Mouse (Mus musculus) hindbrain, postnatal 0 days (tissue): ENCODE measurements around the gene Ccnc. TPM values are rescaled to one million over a fixed set of nuclear protein-coding genes. Genes with fewer than 3 reads are reported as not detected.

Experiments used
- ATAC-seq: fragments of 200-750 bp; cut with Nextera tagmentation; 2 replicates; pipeline ENCODE4 v1.8.0; 2017; ENCODE audit warnings: mild to moderate bottlenecking, moderate TSS enrichment, moderate library complexity
- DNase-seq: peaks from one replicate; pipeline ENCODE4 v3.0.0-alpha.2; 2015; ENCODE audit warnings: low spot score
- H3K27ac ChIP-seq: fragments of 300-500 bp; sonication (generic); 2 replicates; pipeline ENCODE4 v1.5.1; 2014; ENCODE audit warnings: mild to moderate bottlenecking
- H3K27me3 ChIP-seq: fragments of 300-500 bp; sonication (generic); 2 replicates; pipeline ENCODE4 v1.6.1; 2014; ENCODE audit warnings: low read length, mixed read lengths; ENCODE audit not compliant: insufficient read depth
- H3K36me3 ChIP-seq: fragments of 300-500 bp; sonication (generic); 2 replicates; pipeline ENCODE4 v1.6.1; 2014; ENCODE audit warnings: low read length, mixed read lengths; ENCODE audit not compliant: insufficient read depth
- H3K4me1 ChIP-seq: fragments of 300-500 bp; sonication (generic); 2 replicates; pipeline ENCODE4 v1.6.1; 2014; ENCODE audit warnings: antibody characterized with exemption, low read length, mixed read lengths; ENCODE audit not compliant: insufficient read depth
- H3K4me2 ChIP-seq: fragments of 300-500 bp; sonication (generic); 2 replicates; pipeline ENCODE4 v1.6.1; 2014; ENCODE audit warnings: low read depth, mild to moderate bottlenecking, low read length, moderate library complexity, mixed read lengths
- H3K4me3 ChIP-seq: fragments of 300-500 bp; sonication (generic); 2 replicates; pipeline ENCODE4 v1.5.1; 2014; ENCODE audit warnings: low read length
- H3K9ac ChIP-seq: fragments of 300-500 bp; sonication (generic); replicated peaks from 2 replicates; pipeline ENCODE4 v1.6.1; 2014; ENCODE audit warnings: mild to moderate bottlenecking, low read length, moderate library complexity, mixed read lengths
- H3K9me3 ChIP-seq: fragments of 300-500 bp; sonication (generic); 2 replicates; pipeline ENCODE4 v1.6.1; 2016; ENCODE audit warnings: low read length, mixed read lengths
- CTCF ChIP-seq: IDR thresholded peaks from 2 replicates; pipeline ENCODE4 v1.5.1; 2016; ENCODE audit warnings: antibody characterized with exemption, control low read depth, low read depth
- WGBS: fragments of 180-500 bp; shearing (Covaris S2); extraction: QIAGEN DNeasy Blood & Tissue Kit; methylation state at CpG from one replicate; pipeline ENCODE4 v1.1.7; 2014; 5-methylcytosine and 5-hydroxymethylcytosine counted together
- polyA plus RNA-seq: library from polyadenylated mRNA; unstranded; fragments of >200 nt; fragmentation: Nextera tagmentation; extraction: Ambion mirVana; gene quantifications from 2 replicates; pipeline ENCODE4 v1.2.1, GENCODE M21; 2015
- total RNA-seq: library from RNA; depleted of rRNA; stranded (reverse); fragments of >200 nt; gene quantifications from 2 replicates; pipeline ENCODE4 v1.2.3, GENCODE M21; 2014

The Ccnc gene
- total and polyA plus RNA-seq, 2 experiments from 2014 or later: 28.0 to 60.7 TPM

DNA sequence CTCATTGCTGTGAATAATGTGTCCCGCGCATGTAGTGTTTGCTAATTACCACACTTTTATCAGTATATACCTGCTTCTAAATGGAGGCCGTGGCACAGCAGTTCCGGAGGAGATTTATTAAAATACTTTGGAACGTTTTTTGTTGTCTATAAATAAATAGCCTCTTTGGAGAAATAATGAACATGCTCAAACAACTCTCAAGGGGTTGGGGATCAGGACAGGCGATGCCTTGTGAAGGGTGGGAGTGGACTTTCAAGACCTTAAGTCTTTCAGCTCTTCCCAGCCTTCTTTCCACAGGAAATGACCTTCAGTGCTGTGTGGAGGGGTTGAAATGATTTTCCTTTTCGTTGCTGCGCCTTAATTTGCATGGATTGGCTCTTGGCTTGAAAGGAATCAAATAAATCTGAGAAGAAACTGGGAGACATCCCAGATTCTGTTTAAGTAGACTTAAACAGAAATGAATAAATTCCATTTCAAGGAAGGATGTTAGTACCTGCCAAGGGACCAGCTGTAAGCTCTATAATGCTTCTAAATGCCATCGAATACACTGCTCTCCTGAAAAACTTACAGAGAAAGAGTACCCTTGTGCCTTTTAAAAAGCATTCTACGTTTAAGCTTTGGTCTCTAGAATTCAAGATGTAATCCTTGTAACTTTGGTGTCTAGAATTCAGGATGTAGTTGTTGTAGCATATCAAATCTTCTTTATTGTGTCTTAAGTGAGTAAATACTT is 44.9 kb upstream of the Ccnc start:
- Histone ChIP-seq H3K36me3 (no peaks in the 10 kb centered on the region), H3K4me2 (no peak overlapping the region), H3K4me1 (no peaks in the 10 kb centered on the region), H3K27ac (no peak overlapping the region), H3K9me3 (no peaks in the 10 kb centered on the region), H3K9ac (no peak overlapping the region), H3K4me3 (no peak overlapping the region), H3K27me3 (peaks cover 94% of the 10 kb centered on the region)
- WGBS: 27% methylated on average over 10 of the region's 10 CpGs
- no peak for DNase-seq
- no peak for ATAC-seq
- no peak for TF ChIP-seq CTCF

DNA sequence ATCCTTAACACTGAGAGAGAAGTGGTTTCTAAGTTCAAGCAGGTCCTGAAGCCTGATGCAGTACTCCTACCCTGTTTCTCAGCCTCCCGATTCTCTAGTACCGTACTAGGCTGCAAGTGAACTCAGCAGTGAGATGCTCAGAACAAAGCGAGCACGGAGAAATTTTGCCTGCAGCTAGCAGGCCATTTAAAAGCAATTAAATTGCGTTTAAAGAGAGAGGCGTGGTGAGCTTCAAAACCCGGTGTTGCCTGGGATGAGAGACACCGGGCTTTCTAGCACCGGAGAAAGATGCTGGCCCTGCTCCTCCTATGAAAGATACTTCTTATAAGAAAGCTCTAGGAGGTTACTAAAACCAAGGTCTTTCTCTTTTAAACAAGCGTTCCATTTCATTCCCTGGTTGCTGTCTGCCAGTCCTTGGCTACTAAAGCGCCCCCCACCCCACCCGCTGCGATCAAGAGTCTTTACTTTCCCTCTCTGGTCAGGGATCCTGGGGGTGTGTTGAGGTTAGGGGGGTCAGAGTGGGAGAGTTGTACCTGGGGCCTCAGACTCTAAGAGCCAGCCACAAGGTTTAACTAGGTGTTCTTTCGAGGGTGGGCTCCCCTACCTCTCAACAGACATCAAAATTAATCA is 43.0 kb upstream of the Ccnc start:
- WGBS: 4% methylated on average over 14 of the region's 14 CpGs
- Histone ChIP-seq H3K27ac (no peak overlapping the region), H3K36me3 (no peaks in the 10 kb centered on the region), H3K9ac (no peak overlapping the region), H3K4me2 (no peak overlapping the region), H3K9me3 (no peaks in the 10 kb centered on the region), H3K27me3 (peaks cover 86% of the 10 kb centered on the region), H3K4me3 (peak overlapping the region; percentile 7; the same call in 1 of the 2 replicates), H3K4me1 (no peaks in the 10 kb centered on the region)
- DNase-seq (no peak), ATAC-seq (no peak)
- no peak for TF ChIP-seq CTCF

DNA sequence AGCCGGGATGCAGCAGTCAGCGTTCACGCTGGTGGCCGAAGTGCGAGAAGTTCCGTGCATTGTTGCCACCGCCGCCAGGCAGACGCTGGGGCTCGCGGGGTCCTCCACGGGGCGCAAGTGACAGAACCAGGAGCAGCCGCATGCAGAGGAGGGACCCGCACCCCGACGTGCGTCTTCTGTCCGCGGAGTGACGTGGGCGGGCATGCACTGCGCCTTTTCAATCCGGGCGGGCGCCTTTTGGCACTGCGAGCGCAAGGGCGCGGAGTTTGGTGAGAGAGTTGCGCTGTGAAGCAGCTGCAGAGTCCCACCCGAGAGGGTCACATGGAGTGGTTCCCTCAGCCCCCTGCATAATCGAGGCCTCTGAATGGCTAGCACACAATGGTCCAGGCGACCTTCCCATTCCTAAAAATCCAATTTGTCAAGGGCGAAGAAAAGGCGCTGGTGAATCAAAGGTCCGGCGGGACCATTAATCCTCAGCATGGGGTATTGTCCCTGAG is 41.9 kb upstream of the Ccnc start, which contains the start of gene Prdm13:
Gene Prdm13 (minus strand): TSS at position 369 of the 497 bp plus-strand sequence.
- Histone ChIP-seq H3K27ac (no peak within 1 kb of the TSS), H3K4me2 (0 out of 2 replicates have a peak within 1 kb of the TSS, but pooled peaks have one; percentile 18), H3K9ac (no peak within 1 kb of the TSS), H3K36me3 (no peaks in the 10 kb centered on the region), H3K9me3 (no peaks in the 10 kb centered on the region), H3K27me3 (peaks cover 86% of the 10 kb centered on the region), H3K4me3 (peak within 1 kb of the TSS; percentile 15), H3K4me1 (no peaks in the 10 kb centered on the region)
- DNase-seq (peak; percentile 41), ATAC-seq (peak; percentile 54)
- WGBS: under 1% methylated on average over 38 of the region's 38 CpGs
- TF ChIP-seq CTCF: no peak

DNA sequence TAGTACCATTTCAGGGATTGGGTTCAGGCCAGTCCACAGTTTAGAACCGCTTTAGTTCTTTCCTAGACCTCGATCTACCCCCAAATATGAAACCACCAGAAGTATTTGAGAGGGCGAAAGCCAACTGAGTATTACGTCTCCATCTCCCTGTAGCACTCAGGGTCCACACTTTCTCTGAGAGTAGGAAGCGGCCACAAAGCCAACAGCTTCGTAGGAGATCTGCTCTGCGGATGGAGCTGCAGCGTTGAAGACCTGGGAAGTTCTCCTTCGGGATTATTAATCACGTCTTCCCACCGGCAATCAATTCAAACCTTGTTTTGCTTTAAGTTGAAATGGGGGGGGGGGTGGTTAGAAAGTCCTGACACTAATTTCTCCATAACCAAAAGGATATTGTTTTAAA is 41.1 kb upstream of the Ccnc start:
- Histone ChIP-seq H3K27ac (no peak overlapping the region), H3K9ac (no peak overlapping the region), H3K4me2 (no peak overlapping the region), H3K27me3 (peaks cover 86% of the 10 kb centered on the region), H3K9me3 (no peaks in the 10 kb centered on the region), H3K4me1 (no peaks in the 10 kb centered on the region), H3K4me3 (no peak overlapping the region), H3K36me3 (no peaks in the 10 kb centered on the region)
- 6% methylated on average over 11 of the region's 11 CpGs for WGBS
- DNase-seq (no peak), ATAC-seq (no peak)
- no peak for TF ChIP-seq CTCF

DNA sequence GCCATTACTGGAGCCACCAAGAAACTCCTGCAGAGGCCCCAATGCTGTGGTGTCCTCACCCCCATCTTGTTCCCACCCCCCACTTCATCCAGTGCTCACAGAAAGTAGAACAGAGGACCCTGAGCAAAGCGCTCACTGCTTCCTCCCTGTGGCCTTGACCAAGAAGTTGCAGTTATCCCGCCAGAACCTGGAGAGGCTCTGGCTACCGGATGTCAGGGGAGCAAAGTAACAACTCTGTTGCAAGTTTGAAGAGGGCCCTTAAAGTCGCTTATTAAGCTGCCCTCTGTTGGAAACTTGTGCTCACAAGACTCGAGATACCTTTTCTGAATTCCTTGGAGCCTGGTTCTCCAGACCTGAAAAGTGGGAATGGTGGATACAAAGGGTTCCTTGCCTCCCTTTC is 40.6 kb upstream of the Ccnc start:
- 3% methylated on average over 5 of the region's 5 CpGs for WGBS
- H3K4me1 ChIP-seq: no peaks in the 10 kb centered on the region
- DNase-seq (peak; percentile 46), ATAC-seq (no peak)
- H3K36me3 ChIP-seq: no peaks in the 10 kb centered on the region
- H3K4me2 ChIP-seq: no peak overlapping the region
- H3K27ac ChIP-seq: no peak overlapping the region
- H3K4me3 ChIP-seq: no peak overlapping the region
- no peak overlapping the region for H3K9ac ChIP-seq
- H3K9me3 ChIP-seq: no peaks in the 10 kb centered on the region
- TF ChIP-seq CTCF: peak; percentile 45
- peaks cover 86% of the 10 kb centered on the region for H3K27me3 ChIP-seq

DNA sequence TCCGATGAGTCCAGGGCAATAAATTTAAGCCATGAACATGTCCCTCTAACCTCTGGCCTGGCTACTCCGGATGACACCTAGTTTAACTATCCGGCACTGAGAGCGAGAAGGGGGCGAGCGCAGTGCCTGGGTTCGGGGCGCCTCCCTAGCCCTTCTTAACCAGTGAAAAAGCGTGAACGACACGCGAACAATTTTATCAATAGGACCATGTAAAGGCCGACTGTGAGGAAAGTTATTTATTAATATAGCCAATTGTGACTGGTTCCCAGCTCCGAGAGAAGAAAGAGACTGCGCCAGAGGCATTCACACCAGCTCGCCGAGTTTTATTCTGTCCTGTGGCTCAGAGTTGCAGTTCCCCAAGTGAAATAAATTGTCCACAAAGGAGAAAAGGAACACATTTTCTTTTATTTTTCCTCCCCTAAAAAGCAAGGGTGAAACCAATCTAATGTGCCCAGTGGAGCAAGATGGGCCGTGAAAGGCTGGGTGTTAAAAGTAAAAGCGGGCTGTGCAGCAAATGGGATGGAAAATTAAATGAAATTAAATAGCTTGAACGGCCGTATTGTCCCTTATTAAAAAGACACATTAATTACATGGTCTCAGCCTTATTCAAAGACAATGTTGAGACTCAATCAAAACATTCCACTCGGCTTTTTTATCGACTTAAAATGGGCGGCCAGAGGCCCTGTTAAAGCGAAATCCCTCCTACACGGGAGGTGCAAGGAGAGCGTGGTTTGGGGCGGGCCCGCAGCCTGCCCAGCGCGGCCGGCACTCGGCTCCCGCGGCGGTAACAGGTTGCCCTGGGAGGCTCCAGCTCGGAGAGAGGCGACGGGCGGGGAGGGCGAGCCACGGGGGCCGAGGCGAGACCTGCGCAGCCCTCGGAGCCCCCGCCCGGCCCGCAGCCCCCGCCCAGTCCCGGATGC is 39.5 kb upstream of the Ccnc start:
- ATAC-seq (peak; percentile 54), DNase-seq (peak; percentile 46)
- Histone ChIP-seq H3K27me3 (peaks cover 88% of the 10 kb centered on the region), H3K36me3 (no peaks in the 10 kb centered on the region), H3K4me1 (no peaks in the 10 kb centered on the region), H3K9ac (peak overlapping the region; percentile 40), H3K4me2 (peak overlapping the region; percentile 60), H3K27ac (peak overlapping the region; percentile 16; the same call in 1 of the 2 replicates), H3K4me3 (peak overlapping the region; percentile 43), H3K9me3 (no peaks in the 10 kb centered on the region)
- 5% methylated on average over 47 of the region's 51 CpGs for WGBS
- no peak for TF ChIP-seq CTCF
